Mouse (Mus musculus): ENCODE measurements at regions not wholly inside any gene's neighbourhood (a gene's known extent, or its start where the extent isn't known, plus 50 kb on each side); places are given as distances from the start of the nearest gene placed in this dataset.

DNA sequence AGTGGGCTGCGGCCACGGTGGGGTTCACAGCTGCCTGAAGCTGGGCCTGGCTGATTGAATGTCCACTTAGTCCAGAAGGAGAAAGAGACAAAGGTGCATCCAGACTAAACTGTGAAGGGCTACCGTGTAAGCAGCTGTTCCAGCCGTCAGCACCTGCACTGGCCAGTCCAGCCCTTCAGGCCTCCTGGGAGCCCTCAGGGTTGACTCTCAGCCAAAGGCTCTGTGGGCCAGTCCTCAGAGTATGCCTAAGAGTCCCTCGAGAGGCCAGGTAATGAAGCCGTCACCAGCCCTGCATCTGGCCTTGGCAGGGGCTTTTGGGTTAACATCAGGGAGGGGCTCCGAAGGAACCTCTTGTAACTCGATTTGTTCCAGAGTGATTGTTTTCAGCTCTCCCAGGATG, 187.4 kb downstream of the Gpd2 start:
- no peak for DNase-seq (ENCODE audit: low spot score)

DNA sequence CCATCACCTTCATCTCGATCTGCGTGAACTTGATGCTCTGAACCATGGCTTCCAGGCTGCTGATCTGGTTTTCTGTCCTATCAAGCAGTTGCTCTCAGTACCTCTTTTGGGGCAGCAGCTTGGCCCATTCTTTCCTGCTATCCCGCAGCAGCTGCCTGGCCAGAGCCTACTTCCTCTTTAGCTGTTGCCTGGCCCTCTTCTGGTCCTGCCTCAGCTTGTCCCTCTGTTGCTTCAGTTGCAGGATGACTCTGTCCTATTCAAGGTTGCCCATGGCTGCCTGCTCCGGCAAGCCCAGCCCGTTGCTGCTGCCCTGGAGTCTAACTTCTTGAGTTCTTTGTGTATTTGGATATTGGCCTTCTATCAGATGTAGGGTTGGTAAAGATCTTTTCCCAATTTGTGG, 188.0 kb downstream of the Gpd2 start:
- no peak for DNase-seq (ENCODE audit: low spot score)

DNA sequence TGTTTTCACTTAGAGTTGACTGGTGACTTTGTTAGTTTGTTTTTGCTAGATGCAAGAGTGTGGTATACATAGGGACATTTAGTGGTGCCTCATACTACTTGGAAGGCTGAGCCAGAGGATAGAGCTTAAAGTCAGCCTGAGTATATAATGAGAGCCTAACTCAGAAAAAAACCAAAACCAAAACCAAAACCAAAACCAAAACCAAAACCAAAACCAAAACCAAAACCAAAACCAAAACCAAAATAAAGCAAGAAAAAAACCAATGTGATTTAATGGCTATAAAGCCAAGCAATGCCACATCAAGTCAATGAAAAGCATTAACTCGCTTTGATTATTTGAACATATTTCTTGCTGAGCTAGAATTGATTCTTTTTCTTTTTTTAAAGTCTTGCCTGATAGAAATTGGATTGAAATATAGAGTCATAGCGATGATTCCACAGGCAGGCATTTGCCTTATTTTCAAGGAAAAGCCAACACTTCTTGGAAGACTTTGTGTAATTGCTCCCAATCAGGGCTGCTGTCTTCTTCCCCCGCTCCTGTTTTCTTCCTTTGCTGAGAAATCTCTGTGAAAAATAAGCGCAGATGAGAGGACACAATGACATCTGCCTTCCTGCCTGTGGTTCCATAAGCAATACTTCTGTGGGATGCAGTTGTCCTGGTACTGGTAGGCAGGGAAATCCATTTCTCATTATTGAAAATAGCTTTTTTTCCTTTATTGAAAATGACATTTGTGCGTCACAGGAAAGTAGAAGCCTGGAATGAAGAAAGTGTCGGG, 213.7 kb downstream of the Gpd2 start:
- no peak for DNase-seq (ENCODE audit: low spot score)

DNA sequence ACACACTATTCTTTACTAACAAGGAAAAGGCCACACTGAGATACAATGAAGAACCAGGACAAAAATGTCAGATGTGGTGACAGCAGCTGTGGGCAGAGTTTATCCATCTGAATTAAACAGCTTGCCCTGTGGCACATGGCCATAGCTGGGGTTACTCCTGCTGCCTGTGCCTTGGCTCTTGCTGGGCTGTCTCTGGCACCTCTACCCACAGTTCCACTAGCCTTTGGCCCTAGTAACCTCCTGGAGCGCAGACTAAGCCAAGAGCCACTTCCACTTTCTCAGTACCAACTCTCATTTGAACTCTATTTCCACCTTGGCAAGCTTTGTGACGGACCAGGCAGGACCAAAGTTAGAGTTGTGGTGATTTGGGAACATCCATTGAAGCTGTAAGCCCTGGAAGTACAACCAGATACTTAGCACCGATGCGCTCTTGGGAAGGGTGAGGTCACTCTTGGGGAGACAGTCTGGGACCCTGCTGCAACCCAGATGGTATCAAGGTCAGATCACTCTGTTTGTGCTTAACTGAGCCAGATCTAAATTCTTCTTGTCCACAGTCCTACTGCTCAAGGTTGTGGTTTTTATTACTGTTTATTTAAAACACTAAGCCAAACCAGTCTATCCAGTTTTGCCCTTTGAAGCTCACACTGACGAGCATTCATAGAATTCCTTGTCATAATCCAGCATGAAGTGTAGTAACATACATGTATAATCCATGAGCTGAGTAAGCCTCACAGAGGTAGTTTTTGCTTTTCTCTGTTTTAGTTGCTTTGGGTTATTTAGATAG, 216.7 kb downstream of the Gpd2 start:
- DNase-seq (ENCODE audit: low spot score): peak; percentile 6

DNA sequence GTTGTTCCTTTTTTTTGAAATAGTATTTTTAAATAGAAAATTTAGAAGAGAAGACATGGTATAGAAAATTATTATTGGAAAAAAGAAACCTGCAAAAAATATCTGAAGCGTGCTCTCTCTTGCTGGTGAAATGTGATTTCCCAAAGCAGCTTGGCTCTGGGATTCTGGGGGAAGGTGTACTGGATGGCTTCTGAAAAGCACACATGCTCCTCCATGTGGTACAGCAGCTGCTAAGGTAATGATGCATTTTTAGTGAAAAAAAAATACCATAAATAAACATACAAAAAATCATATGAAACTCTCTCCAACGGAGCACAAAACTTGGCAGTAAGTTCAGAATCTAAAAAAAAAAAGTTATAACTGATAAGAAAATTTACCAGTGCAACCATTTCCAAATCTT, 222.5 kb downstream of the Gpd2 start:
- DNase-seq (ENCODE audit: low spot score): no peak

DNA sequence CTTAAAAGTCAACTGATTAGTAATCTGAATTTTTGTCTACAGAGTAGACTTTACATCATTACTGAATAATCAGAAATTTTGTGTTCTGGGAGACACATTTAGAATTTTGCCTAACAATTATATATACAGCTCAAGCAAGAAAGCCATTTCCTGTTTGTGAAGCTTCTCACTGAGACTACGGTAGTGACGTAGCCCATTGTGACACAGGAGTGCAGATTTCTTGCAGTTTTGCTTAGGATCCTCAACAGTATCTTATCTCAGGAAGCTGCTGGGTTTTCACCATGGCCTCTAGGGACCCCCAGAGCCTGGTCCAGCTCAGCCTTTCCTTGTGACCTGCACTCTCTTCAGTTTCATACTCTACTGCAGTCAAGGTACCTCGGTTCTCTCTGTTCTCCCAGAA, 236.4 kb downstream of the Gpd2 start:
- DNase-seq (ENCODE audit: low spot score): no peak

DNA sequence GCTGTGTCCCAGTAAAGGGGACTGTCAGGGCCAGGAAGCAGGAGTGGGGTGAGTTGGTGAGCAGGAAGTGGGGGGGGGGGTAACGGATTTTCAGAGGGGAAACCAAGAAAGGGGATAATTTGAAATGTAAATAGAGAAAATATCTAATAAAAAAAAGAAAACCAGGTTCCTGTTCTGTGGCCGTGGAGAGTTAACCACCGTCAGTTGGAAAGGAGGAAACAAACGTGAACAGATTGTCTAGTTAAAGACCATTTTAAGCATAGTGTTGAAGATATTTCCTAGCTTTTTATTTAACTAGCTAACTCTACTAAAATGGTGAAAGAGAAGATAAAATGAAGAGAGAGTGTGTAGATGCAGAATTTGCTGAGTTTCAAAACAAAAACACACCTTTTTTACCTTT, 254.7 kb downstream of the Gpd2 start:
- no peak for DNase-seq (ENCODE audit: low spot score)

DNA sequence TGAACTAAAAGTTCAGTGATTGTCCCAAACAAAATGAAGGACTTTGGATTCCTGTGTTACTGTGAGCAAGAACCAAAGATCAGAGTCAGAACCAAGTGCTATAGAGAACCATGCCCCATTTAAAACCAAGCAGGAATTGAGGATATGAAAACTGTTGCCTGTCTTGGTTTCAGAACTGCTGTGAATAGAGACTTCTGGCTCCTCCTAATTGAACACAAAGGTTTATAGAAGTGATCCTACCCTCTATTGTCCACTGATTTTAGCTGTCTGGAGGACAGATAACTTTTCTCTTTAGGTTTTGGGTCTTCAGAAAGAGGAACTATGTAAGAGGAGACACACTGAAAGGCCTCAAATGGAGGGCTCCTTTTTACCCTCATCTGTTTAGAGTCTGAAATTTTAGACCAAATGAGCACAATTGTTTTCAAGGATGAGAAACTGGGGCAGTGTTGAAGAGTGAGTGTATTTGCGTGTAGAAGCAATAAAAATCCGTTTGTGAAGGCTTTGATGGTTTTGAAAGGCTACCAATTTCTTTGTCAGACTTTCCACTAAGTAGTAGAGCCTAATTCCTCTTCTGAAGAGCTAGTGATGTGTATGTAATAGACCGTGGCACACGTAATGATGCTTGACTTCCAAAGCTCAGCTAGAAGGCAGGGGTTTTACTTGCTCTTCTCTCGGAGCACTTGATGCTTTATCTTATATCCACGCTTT, 255.6 kb downstream of the Gpd2 start:
- no peak for DNase-seq (ENCODE audit: low spot score)

DNA sequence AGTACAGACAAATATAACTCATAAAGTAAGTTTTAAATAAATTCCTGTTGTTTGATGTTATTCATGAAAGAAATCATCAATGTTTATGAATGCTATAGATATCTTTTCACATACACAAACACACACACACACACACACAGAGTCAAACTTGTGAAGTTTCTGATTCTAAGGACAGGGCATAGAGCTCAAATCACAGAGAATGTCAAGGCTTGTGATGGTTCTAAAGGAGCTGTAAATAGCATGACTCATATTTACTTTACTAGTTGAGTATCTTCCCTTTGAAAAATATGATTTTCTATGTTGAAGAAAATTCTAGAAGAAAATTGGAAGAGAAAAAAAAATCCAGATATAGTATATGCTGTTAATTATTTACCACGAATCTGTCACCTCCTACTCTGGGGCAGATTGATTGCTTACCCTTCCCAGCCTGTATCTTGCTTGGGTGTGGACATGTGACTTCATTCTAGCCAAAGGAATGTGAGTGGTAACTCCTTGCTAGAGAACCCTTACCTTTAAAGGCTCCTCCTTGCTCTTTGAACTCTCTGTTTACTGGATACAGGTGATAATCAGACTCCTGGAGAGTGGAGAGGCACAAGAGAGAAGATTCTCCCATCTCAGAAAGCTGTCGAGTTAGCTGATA, 259.0 kb downstream of the Gpd2 start:
- no peak for DNase-seq (ENCODE audit: low spot score)

DNA sequence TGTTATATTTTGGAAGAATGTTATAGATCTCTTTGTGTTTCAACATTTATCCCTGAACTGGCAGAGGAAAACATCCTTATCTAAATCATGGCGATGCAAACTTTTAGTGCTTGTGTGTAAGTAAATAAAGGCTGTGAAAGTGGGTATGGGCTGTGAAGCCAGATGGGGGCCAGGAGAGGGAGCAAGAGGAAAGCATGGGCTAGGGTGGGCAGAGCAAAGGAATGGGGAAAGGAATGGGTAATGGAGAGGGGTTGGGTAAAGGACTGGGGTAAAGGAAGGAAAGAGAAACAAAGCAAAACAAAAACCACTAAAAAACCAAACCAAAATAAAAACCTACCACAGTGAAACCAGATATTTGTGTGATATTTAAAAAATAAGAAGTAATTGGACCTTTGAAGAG, 260.5 kb downstream of the Gpd2 start:
- no peak for DNase-seq (ENCODE audit: low spot score)

DNA sequence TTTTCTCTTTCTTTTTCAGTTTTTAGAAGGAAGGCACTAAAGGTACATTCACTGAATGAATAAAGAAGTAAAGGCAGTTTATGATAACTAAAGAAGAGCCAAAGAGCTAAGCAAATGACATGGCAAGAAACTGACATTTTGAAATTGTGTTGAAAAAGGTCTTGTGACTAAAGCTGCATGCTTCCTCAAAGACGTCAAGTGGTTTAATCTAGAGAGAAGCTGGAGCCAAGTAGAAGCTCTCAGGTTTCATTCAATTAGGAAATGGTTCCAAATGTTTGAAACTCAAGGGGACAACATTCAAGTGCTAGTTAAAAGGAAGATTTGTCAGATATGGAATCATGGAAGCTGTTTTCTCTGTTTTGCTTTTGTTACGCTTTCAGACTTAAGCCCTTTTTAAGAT, 267.2 kb downstream of the Gpd2 start:
- no peak for DNase-seq (ENCODE audit: low spot score)

DNA sequence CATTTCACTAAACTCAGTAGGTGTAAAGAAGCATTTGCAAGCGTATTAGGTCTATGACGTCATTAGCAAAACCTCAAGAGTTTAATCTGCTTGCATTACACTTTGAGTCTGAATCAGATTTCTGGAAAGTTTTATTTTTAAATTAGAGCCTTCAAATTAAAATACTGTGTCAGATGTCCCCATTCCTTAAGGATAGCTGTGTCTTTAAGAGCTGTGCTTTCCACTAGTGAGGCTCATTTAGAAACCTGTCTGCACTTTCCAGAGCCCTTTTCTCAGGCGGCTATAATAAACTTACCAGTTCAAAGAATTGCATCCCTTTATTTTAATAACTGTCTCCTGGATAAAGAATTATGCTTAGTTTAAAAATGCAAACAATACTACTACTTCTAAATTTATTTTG, 285.0 kb downstream of the Gpd2 start:
- no peak for DNase-seq (ENCODE audit: low spot score)

DNA sequence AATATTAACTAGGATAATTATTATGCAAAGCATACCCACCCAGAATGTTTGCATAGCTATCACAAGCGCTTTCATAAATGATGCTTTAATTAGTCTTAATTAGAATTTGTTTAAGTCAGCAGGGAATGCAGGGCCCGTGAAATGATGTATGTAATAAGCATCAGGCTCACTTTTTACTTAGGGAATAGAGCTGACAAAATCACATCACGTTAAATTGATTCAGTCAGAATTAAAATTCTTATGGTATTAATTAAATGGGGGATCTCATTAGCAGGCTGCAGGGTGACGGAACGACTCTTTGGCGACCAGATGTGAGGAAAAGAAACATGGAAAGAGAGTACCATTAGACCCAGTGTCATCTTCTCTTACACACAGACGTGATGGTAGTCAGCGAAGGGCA, 285.5 kb downstream of the Gpd2 start:
- DNase-seq (ENCODE audit: low spot score): no peak

DNA sequence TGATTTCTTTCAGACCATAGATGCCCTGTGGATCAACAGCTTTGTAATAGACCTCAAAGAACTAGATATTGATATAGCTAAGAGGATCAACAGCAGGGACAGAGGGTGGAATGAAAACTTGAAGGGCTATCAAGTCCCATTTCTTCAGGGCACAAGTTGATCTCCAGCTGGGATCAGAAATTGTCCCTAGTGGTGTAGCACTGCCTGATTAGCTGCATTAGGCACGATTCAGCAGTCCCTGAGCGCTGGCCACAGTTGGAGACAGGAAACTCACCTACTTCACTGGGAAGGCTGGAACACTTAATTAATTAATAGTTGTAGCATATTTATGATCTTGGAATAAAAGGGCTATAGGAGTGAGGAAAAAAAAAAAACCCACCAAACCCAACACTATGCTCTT, 290.5 kb downstream of the Gpd2 start:
- no peak for DNase-seq (ENCODE audit: low spot score)

DNA sequence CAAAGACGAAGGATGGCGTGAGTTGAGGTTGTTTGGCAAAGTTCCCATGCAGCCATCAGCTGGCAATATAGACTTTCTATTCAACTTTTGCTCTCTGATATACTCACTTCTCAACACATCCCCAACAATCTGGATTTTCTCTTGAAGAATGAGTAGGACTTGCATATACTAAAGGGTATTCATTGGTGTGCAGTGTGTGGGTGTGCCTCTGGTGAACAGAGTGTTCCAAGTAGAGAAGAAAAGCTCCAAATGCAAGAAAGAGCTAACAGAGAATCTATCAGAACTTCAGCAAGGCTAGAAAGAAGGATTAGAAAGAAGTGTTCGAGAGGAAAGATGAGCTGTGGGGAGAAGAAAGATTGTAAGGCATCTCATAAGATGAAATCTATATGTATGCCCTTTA, 302.4 kb downstream of the Gpd2 start:
- DNase-seq (ENCODE audit: low spot score): no peak

DNA sequence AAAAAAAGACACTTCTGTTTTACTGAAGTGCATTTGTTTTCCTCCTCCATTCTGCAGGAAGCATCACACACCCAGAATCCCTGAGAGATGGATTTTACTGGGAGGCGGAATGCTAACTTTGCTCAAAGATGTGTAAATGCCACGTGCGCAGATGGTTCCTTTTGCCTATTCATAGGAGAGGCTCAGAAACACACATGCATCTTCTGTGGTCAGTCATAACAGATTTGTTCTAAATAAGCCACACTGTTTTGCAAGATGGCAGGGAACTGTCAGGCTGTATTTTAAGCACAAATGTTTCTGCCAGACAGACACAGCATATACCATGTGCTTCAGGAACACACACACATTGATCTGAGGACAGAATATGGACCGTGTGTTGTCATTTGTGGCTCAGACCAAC, 327.8 kb downstream of the Gpd2 start:
- DNase-seq (ENCODE audit: low spot score): no peak

DNA sequence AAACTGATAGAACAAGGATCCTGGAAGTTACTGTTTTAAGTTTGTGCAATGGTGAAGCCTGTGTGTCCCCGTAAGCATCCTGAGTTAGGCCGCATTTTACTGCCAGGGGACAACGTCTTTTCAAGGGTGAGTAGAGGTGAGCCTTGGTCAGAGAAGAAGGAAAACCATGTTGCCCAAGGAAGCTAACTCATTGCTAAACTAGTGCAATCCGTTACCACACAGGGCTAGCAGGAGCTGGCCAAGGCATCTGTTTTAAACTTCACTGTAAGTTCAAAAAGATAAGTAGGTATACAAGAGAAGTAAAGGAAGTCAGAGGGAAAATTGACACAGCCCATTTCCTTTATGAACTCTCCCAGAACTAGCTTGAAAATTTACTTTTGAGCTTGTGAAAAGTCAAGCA, 328.7 kb downstream of the Gpd2 start:
- no peak for DNase-seq (ENCODE audit: low spot score)

DNA sequence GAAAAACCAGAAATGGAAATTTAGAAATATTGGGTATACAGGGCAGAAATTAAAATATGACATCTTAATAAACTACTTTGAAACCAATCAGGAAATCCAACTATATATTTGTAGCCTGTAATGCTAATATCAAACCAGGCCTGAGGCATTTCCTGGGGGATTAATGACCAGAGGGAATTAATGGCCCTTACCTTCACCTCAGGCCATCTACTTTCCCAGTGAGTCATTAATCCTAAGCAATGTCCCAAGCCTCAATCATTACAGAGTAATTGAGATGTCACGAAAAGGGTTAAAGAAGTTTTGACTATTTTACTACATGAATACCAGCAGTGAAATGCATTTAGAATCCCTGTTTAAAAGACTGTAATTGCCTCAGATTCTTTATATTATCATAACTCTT, 329.7 kb downstream of the Gpd2 start:
- no peak for DNase-seq (ENCODE audit: low spot score)

DNA sequence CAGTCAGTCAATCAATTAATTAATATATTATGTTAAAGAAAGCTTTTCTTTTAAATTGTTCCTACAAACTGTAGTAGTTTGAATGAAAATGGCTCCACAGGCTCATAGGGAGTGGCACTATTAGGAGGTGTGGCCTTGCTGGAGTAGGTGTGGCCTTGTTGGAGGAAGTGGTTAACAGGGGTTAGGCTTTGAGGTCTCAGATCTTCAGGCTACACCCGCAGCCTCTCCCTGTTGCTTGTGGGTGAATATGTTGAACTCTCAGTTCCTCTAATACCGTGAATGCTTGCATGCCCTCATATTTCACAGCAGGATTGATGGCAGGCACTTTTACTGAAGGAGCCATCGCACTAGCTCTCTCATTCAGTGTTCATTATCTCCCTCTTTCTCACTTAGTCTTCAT, 349.6 kb downstream of the Gpd2 start:
- no peak for DNase-seq (ENCODE audit: low spot score)

DNA sequence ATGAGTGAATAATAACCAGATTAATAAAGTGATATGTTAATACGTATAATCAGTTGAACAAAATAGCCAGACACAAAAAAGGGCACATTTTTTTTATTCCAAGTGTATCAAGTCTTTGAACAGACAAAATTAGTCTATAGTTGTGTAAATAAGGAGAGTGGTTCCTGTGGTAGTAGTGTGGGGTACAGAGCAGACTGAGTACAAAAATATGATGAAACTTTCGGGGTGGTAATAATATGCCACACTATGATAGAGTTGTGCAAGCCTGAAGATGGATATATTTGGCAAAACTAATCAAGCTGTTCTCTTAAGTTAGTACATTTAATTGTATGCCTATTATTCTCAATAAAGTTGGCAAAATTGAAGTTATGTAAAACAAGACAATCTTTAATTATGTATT, 356.1 kb downstream of the Gpd2 start:
- no peak for DNase-seq (ENCODE audit: low spot score)

DNA sequence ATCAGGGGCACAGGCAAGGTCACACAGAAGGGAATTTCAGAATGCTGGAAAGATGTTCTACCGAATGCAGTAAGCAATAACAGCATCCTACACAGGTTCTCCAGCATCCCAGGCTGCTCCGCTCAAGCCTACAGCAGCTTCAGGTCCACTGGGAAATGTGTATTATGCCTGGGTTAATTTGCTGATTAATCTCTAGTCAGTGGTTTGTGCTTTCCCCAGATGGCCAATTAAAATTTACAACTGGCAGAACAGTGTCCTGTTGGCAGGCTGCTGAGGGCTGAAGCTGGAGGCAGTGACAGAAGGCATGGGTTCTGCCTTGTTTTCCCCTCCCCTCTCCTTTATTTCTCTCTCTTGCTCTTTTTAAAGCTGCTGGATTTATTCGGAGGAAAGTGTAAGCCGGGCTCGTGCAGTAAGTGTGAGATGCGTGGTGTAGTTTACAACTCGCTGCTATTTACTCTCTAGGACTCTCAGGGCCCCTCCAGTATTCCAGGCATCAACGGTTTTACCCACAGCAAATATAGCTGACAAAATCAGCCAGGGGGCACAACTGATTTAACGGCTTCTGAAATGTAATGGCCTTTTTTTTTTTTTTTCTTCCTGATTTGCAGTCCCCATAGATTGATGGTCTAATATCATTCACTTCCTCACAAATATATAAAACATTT, 360.4 kb downstream of the Gpd2 start:
- DNase-seq (ENCODE audit: low spot score): no peak

DNA sequence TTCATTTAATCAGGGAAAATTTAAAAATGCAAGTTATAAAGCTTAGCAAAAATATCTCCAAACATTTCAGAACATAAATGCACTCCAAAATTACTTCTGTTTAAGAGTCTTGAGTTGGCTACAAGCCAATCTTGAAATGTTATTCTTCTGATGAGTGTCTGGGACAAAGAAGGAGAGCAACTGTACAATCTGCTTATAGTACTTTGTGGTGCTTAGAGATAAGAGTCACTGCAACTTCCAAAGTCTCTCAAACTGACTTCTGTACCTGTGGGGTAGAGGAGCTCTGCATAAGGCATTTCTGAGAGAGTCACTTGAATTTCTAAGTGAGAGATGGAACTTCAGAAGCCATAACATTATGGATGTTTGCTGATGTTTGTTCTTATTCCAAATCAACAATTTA, 374.2 kb downstream of the Gpd2 start:
- DNase-seq (ENCODE audit: low spot score): no peak
